In genomic region chr9:51004062-51004461, GRCm38 (mm10) we compare ENCODE assay signal across 35 mouse cellular contexts. TPM values are rescaled to one million over a fixed set of nuclear protein-coding genes. Genes with fewer than 3 reads are reported as not detected.
A peak's percentile ranks its signal among the peaks of the same experiment; 100 is the strongest.
DNase-seq lines count a peak whose midpoint lies in the region; ATAC-seq and TF ChIP-seq lines count a peak whose summit lies in the region.
"Had no signal": no experiment of that assay in that cellular context is flagged by ENCODE, and none has a peak within 500 bp of the region (broad histone marks: within the 10 kb centered on the region; RNA-seq: fewer than 3 reads in every experiment).

No protein-coding gene starts in this region.

- peak; percentile 42 for DNase-seq in lung, postnatal 0 days (ENCODE audit: low spot score)
- no peak for DNase-seq in lung, postnatal 14 days
- peak; percentile 16 for DNase-seq in NIH3T3 (ENCODE audit: low read depth)
- DNase-seq in fat pad, adult 2 months (ENCODE audit: extremely low read depth, low read depth, low spot score): peak; percentile 50
- no peak for DNase-seq in cerebellum, postnatal 25 days
- DNase-seq in right cerebral cortex, postnatal 14 days: no peak
- DNase-seq: adrenal gland, adult 8-10 months; adrenal gland, postnatal 25 days; cerebellum, adult 18-20 months; cerebellum, adult 9-10 months; cerebellum, postnatal 14 days; gastrocnemius, postnatal 25 days; heart, adult 2 months; heart, postnatal 14 days; heart, postnatal 4 days had no signal

- H3K4me2 ChIP-seq in lung, postnatal 0 days (replicated peaks; ENCODE audit: low read depth, low read length): no peak overlapping the region
- H3K4me2 ChIP-seq: embryonic facial prominence, embryonic 12.5 days; embryonic facial prominence, embryonic 15.5 days; forebrain, embryonic 12.5 days; forebrain, embryonic 15.5 days; heart, embryonic 13.5 days; hindbrain, embryonic 14.5 days had no signal

- no peak for ATAC-seq in lung, postnatal 0 days
- 0 out of 2 replicates have a peak, but pooled peaks have one; percentile 29 for ATAC-seq in megakaryocyte progenitor cell, adult 5-6 weeks (replicated peaks; ENCODE audit: poor library complexity)
- ATAC-seq: CD4-positive, CD25-positive, alpha-beta regulatory T cell, adult 4 months; forebrain, embryonic 15.5 days; hindbrain, postnatal 0 days; inflammation-experienced regulatory T-cells, adult 6 months; Patski had no signal

- H3K9ac ChIP-seq in lung, postnatal 0 days (replicated peaks; ENCODE audit: low read depth): no peak overlapping the region
- H3K9ac ChIP-seq: embryonic facial prominence, embryonic 12.5 days; embryonic facial prominence, embryonic 15.5 days; forebrain, embryonic 12.5 days; forebrain, embryonic 15.5 days; heart, embryonic 13.5 days; hindbrain, embryonic 14.5 days had no signal

- H3K9me3 ChIP-seq in lung, postnatal 0 days (ENCODE audit: low read length): no peaks in the 10 kb centered on the region
- H3K9me3 ChIP-seq: embryonic facial prominence, embryonic 15.5 days; forebrain, embryonic 12.5 days; forebrain, embryonic 15.5 days; heart, embryonic 10.5 days; heart, embryonic 13.5 days had no signal

- no peak overlapping the region for H3K27ac ChIP-seq in lung, postnatal 0 days (ENCODE audit: low read length)
- H3K27ac ChIP-seq: embryonic facial prominence, embryonic 12.5 days; embryonic facial prominence, embryonic 15.5 days; forebrain, embryonic 12.5 days; forebrain, embryonic 15.5 days; heart, adult 2 months; heart, embryonic 10.5 days; heart, embryonic 13.5 days; hindbrain, embryonic 14.5 days; hindbrain, postnatal 0 days had no signal

- no peaks in the 10 kb centered on the region for H3K4me1 ChIP-seq in lung, postnatal 0 days (ENCODE audit: insufficient read depth, low read depth, low read length)

- no peaks in the 10 kb centered on the region for H3K36me3 ChIP-seq in lung, postnatal 0 days (ENCODE audit: insufficient read depth, low read length)
- H3K36me3 ChIP-seq: forebrain, embryonic 12.5 days; forebrain, embryonic 15.5 days had no signal

- WGBS in lung, postnatal 0 days: 81% methylated on average over 1 of the region's 1 CpGs

- no peak for TF ChIP-seq CTCF in lung, postnatal 0 days (IDR thresholded peaks at IDR 0.05)

- no peak for TF ChIP-seq EP300 in lung, postnatal 0 days (IDR thresholded peaks at IDR 0.05)

- H3K4me3 ChIP-seq in lung, postnatal 0 days (ENCODE audit: low read depth, low read length): no peak overlapping the region
- H3K4me3 ChIP-seq: embryonic facial prominence, embryonic 12.5 days; embryonic facial prominence, embryonic 15.5 days; forebrain, embryonic 12.5 days; forebrain, embryonic 15.5 days; heart, adult 2 months; heart, embryonic 10.5 days; heart, embryonic 13.5 days had no signal

- no peaks in the 10 kb centered on the region for H3K27me3 ChIP-seq in lung, postnatal 0 days (replicated peaks; ENCODE audit: insufficient read depth, low read length)
- H3K27me3 ChIP-seq: embryonic facial prominence, embryonic 12.5 days; embryonic facial prominence, embryonic 15.5 days; forebrain, embryonic 12.5 days; forebrain, embryonic 15.5 days; heart, embryonic 13.5 days; Patski had no signal

RNA-seq across cellular contexts. Expression of gene Sik2, which starts 4.8 kb away (rescaled TPM):
- 9.1 and 10.4 TPM in 2 replicates for polyA plus RNA-seq in lung, postnatal 0 days (2015; fragmentation: Nextera tagmentation; extraction: Ambion mirVana)
- total RNA-seq in megakaryocyte progenitor cell, adult 5-6 weeks (2015): 27.1 and 27.3 TPM in 2 replicates
- total RNA-seq in megakaryocyte progenitor cell, adult 5-6 weeks (2017): 12.3 and 19.8 TPM in 2 replicates

RNA-seq across cellular contexts. Expression of gene Btg4, which starts 56.6 kb away (rescaled TPM):
- 0.42 and 0.53 TPM in 2 replicates for polyA plus RNA-seq in lung, postnatal 0 days (2015; fragmentation: Nextera tagmentation; extraction: Ambion mirVana)
- total RNA-seq in megakaryocyte progenitor cell, adult 5-6 weeks (2015): 0.10 TPM in 1 of 2 replicates, not detected in the other
- not detected in 2 replicates for total RNA-seq in megakaryocyte progenitor cell, adult 5-6 weeks (2017)
- total RNA-seq: adrenal gland, adult 8-10 months; adrenal gland, postnatal 25 days; common myeloid progenitor, adult 5-6 weeks; gastrocnemius, adult 8-10 months; gastrocnemius, postnatal 25 days; heart, adult 2 months; heart, postnatal 14 days; heart, postnatal 4 days; hindbrain, postnatal 0 days; MEL had no signal
- polyA plus RNA-seq: brain, embryonic 14.5 days; C2C12; CD4-positive, CD25-positive, alpha-beta regulatory T cell, adult 4 months; embryonic facial prominence, embryonic 12.5 days; forebrain, embryonic 12.5 days; forebrain, embryonic 15.5 days; gonadal fat pad, adult 2 months; heart, adult 2 months; heart, embryonic 10.5 days; heart, embryonic 13.5 days; heart, embryonic 16.5 days; hindbrain, embryonic 11.5 days; hindbrain, embryonic 14.5 days; hindbrain, postnatal 0 days; Patski had no signal

Comparison
In these comparisons a context has a peak if more than half of its experiments do, and no peak if none do; other contexts are left out.
1. DNase-seq: peak in lung, postnatal 0 days (single experiment), NIH3T3 (single experiment) and fat pad, adult 2 months (single experiment); none in lung, postnatal 14 days (single experiment), cerebellum, postnatal 25 days (0 of 2) and right cerebral cortex, postnatal 14 days (single experiment).